Mouse (Mus musculus) cerebellum, adult (tissue): ENCODE measurements at regions not wholly inside any gene's neighbourhood (a gene's known extent, or its start where the extent isn't known, plus 50 kb on each side); places are given as distances from the start of the nearest gene placed in this dataset.
"Not testable (repeated sequence)": the region's sequence is repeated elsewhere in the genome, so short reads cannot be mapped to it uniquely, and the experiment has no call there.

Experiments
- ATAC-seq: cut with Nextera tagmentation; 2 replicates; pipeline ENCODE4 v1.9.2; 2017; ENCODE audit warnings: mild to moderate bottlenecking, moderate library complexity, mixed read lengths; ENCODE audit not compliant: insufficient number of reproducible peaks, low FRiP score, low TSS enrichment

- ATAC-seq = no peak
Measured at GRCm38 (mm10) chr6:99919816-99920562, 193.8 kb upstream of the Prok2 start.

GRCm38 (mm10) chr6:99918351-99918750 lies 192.2 kb upstream of the Prok2 start:
- ATAC-seq = no peak

GRCm38 (mm10) chr6:99909921-99910320 lies 183.7 kb upstream of the Prok2 start:
- no peak for ATAC-seq

- no peak for ATAC-seq
Measured at GRCm38 (mm10) chr6:99909459-99909858, 183.3 kb upstream of the Prok2 start.

- no peak for ATAC-seq
Measured at GRCm38 (mm10) chr6:99908066-99908465, 181.9 kb upstream of the Prok2 start.

GRCm38 (mm10) chr6:99905194-99905593 lies 179.0 kb upstream of the Prok2 start:
- no peak for ATAC-seq

- ATAC-seq = no peak
Measured at GRCm38 (mm10) chr6:99904607-99905006, 178.4 kb upstream of the Prok2 start.

GRCm38 (mm10) chr6:99904044-99904443 lies 177.9 kb upstream of the Prok2 start:
- ATAC-seq = not testable (repeated sequence)

- no peak for ATAC-seq
Measured at GRCm38 (mm10) chr6:99901564-99901963, 175.4 kb upstream of the Prok2 start.

GRCm38 (mm10) chr6:99901146-99901545 lies 175.0 kb upstream of the Prok2 start:
- no peak for ATAC-seq

GRCm38 (mm10) chr6:99899704-99900103 lies 173.5 kb upstream of the Prok2 start:
- ATAC-seq = no peak

- ATAC-seq = no peak
Measured at GRCm38 (mm10) chr6:99898077-99898476, 171.9 kb upstream of the Prok2 start.

- ATAC-seq = no peak
Measured at GRCm38 (mm10) chr6:99895558-99895957, 169.4 kb upstream of the Prok2 start.

- no peak for ATAC-seq
Measured at GRCm38 (mm10) chr6:99893936-99894335, 167.7 kb upstream of the Prok2 start.

- ATAC-seq = no peak
Measured at GRCm38 (mm10) chr6:99892204-99892603, 166.0 kb upstream of the Prok2 start.

GRCm38 (mm10) chr6:99891790-99892189 lies 165.6 kb upstream of the Prok2 start:
- ATAC-seq = no peak

- ATAC-seq = no peak
Measured at GRCm38 (mm10) chr6:99890805-99891204, 164.6 kb upstream of the Prok2 start.

GRCm38 (mm10) chr6:99889055-99889454 lies 162.9 kb upstream of the Prok2 start:
- no peak for ATAC-seq

GRCm38 (mm10) chr6:99887904-99888303 lies 161.7 kb upstream of the Prok2 start:
- ATAC-seq = no peak

GRCm38 (mm10) chr6:99884755-99885154 lies 158.6 kb upstream of the Prok2 start:
- no peak for ATAC-seq

GRCm38 (mm10) chr6:99884054-99884453 lies 157.9 kb upstream of the Prok2 start:
- no peak for ATAC-seq

GRCm38 (mm10) chr6:99881606-99882005 lies 155.4 kb upstream of the Prok2 start:
- no peak for ATAC-seq
